Mouse (Mus musculus) MEL (cell line): ENCODE results near the gene Chl1. TPM values are rescaled to one million over a fixed set of nuclear protein-coding genes. Genes with fewer than 3 reads are reported as not detected.

Experiments used
- DNase-seq: peaks from one replicate; pipeline ENCODE4 v3.0.0; 2011; ENCODE audit warnings: low read depth, low spot score
- H3K27ac ChIP-seq: 2 replicates; pipeline ENCODE4 v1.5.1; 2012; ENCODE audit warnings: low read depth, mild to moderate bottlenecking, control low read depth, low read length, moderate library complexity; ENCODE audit not compliant: control insufficient read depth
- H3K27me3 ChIP-seq, 2 experiments: fragments of 150-350 bp in 1 of 2; sonication (generic) in 1 of 2; 2 replicates each; pipeline ENCODE4 v1.6.1; 2012; ENCODE audit warnings: low read length in 2 of 2, mild to moderate bottlenecking in 2 of 2, improper control_type of control experiment in 1 of 2, moderate library complexity in 1 of 2; ENCODE audit not compliant: insufficient read depth in 2 of 2, control insufficient read depth in 1 of 2
- H3K36me3 ChIP-seq, 2 experiments: 2 replicates each; pipeline ENCODE4 v1.6.1; 2012 to 2014; ENCODE audit warnings: low read length in 2 of 2, improper control_type of control experiment in 1 of 2, inconsistent platforms in 1 of 2, mild to moderate bottlenecking in 1 of 2; ENCODE audit not compliant: insufficient read depth in 2 of 2, control insufficient read depth in 1 of 2
- H3K4me1 ChIP-seq, 2 experiments: fragments of 150-350 bp in 1 of 2; sonication (generic) in 1 of 2; 2 replicates each; pipeline ENCODE4 v1.6.1; 2012; ENCODE audit warnings: low read length in 2 of 2, improper control_type of control experiment in 1 of 2, mild to moderate bottlenecking in 1 of 2; ENCODE audit not compliant: insufficient read depth in 2 of 2, control insufficient read depth in 1 of 2
- H3K4me3 ChIP-seq, 2 experiments: fragments of 150-350 bp in 1 of 2; sonication (generic) in 1 of 2; 2 replicates each; pipeline ENCODE4 v1.5.1; 2012; ENCODE audit warnings: low read depth in 2 of 2, low read length in 2 of 2, mild to moderate bottlenecking in 2 of 2, moderate library complexity in 2 of 2, control low read depth in 1 of 2, improper control_type of control experiment in 1 of 2; ENCODE audit not compliant: control insufficient read depth in 1 of 2, insufficient read depth in 1 of 2
- H3K79me2 ChIP-seq: 2 replicates; pipeline ENCODE4 v1.6.1; 2012; ENCODE audit warnings: mild to moderate bottlenecking, low read length, moderate library complexity; ENCODE audit not compliant: control insufficient read depth, poor library complexity, insufficient read depth
- H3K9ac ChIP-seq: 2 replicates; pipeline ENCODE4 v1.6.1; 2012; ENCODE audit warnings: low read depth, mild to moderate bottlenecking, control low read depth, low read length, moderate library complexity; ENCODE audit not compliant: control insufficient read depth, poor library complexity, severe bottlenecking
- H3K9me3 ChIP-seq: fragments of 150-350 bp; sonication (generic); replicated peaks from 2 replicates; pipeline ENCODE4 v1.6.1; 2012; ENCODE audit warnings: mild to moderate bottlenecking, low read length, improper control_type of control experiment, moderate library complexity; ENCODE audit not compliant: insufficient read depth
- CHD1 ChIP-seq: IDR thresholded peaks from 2 replicates; pipeline ENCODE4 v1.6.1; 2012; ENCODE audit warnings: low read depth, mild to moderate bottlenecking, inconsistent platforms, low read length, improper control_type of control experiment
- CHD2 ChIP-seq: IDR thresholded peaks from 2 replicates; pipeline ENCODE4 v1.6.1; 2011; ENCODE audit warnings: low read length, improper control_type of control experiment
- CTCF ChIP-seq, 3 experiments: IDR thresholded peaks in 2 of 3; conservative IDR thresholded peaks in 1 of 3; 2 replicates each; pipeline ENCODE4 v1.5.1; 2011 to 2012; ENCODE audit warnings: low read length in 3 of 3, low read depth in 2 of 3, mild to moderate bottlenecking in 2 of 3, improper control_type of control experiment in 1 of 3, inconsistent platforms in 1 of 3, mixed read lengths in 1 of 3, moderate library complexity in 1 of 3; ENCODE audit not compliant: control insufficient read depth in 1 of 3, insufficient read depth in 1 of 3, poor library complexity in 1 of 3, severe bottlenecking in 1 of 3
- ELF1 ChIP-seq: IDR thresholded peaks from 2 replicates; pipeline ENCODE4 v1.6.1; 2014; ENCODE audit warnings: low read depth, mild to moderate bottlenecking, inconsistent platforms, low read length, improper control_type of control experiment, moderate library complexity
- EP300 ChIP-seq, 2 experiments: IDR thresholded peaks; 2 replicates each; pipeline ENCODE4 v1.6.1; 2011; ENCODE audit warnings: improper control_type of control experiment in 2 of 2, low read length in 2 of 2, low read depth in 1 of 2, mild to moderate bottlenecking in 1 of 2
- GABPA ChIP-seq: IDR thresholded peaks from 2 replicates; pipeline ENCODE4 v1.6.1; 2012; ENCODE audit warnings: low read depth, mild to moderate bottlenecking, inconsistent platforms, low read length, improper control_type of control experiment, moderate library complexity
- GATA1 ChIP-seq: IDR thresholded peaks from 2 replicates; pipeline ENCODE4 v1.6.1; 2011; ENCODE audit warnings: low read depth, low read length, improper control_type of control experiment
- HCFC1 ChIP-seq: IDR thresholded peaks from 2 replicates; pipeline ENCODE4 v1.6.1; 2012; ENCODE audit warnings: low read depth, mild to moderate bottlenecking, inconsistent platforms, low read length, improper control_type of control experiment, moderate library complexity
- JUND ChIP-seq: IDR thresholded peaks from 2 replicates; pipeline ENCODE4 v1.6.1; 2011; ENCODE audit warnings: low read depth, mild to moderate bottlenecking, improper control_type of control experiment, low read length
- KAT2A ChIP-seq: conservative IDR thresholded peaks from 2 replicates; pipeline ENCODE4 v1.6.1; 2012; ENCODE audit warnings: low read depth, low read length, improper control_type of control experiment, inconsistent platforms
- MAX ChIP-seq: IDR thresholded peaks from 2 replicates; pipeline ENCODE4 v1.6.1; 2011; ENCODE audit warnings: low read length, improper control_type of control experiment
- MEF2A ChIP-seq: IDR thresholded peaks from 2 replicates; pipeline ENCODE4 v1.6.1; 2014; ENCODE audit warnings: low read depth, mild to moderate bottlenecking, inconsistent platforms, low read length, improper control_type of control experiment; ENCODE audit not compliant: poor library complexity, insufficient replicate concordance, severe bottlenecking; ENCODE audit errors: extremely low read depth
- MXI1 ChIP-seq: IDR thresholded peaks from 2 replicates; pipeline ENCODE4 v1.6.1; 2011; ENCODE audit warnings: mild to moderate bottlenecking, low read depth, low read length, improper control_type of control experiment
- NELFE ChIP-seq: IDR thresholded peaks from 2 replicates; pipeline ENCODE4 v1.6.1; 2011; ENCODE audit warnings: low read depth, low read length, improper control_type of control experiment
- NRF1 ChIP-seq: IDR thresholded peaks from 2 replicates; pipeline ENCODE4 v1.6.1; 2014; ENCODE audit warnings: low read depth, mild to moderate bottlenecking, inconsistent platforms, low read length, improper control_type of control experiment, moderate library complexity; ENCODE audit not compliant: poor library complexity, insufficient read depth, severe bottlenecking
- POLR2AphosphoS2 ChIP-seq: IDR thresholded peaks from 2 replicates; pipeline ENCODE4 v1.6.1; 2011; ENCODE audit warnings: low read length, improper control_type of control experiment
- POLR2AphosphoS5 ChIP-seq: IDR thresholded peaks from 2 replicates; pipeline ENCODE4 v1.6.1; 2012; ENCODE audit warnings: low read depth, borderline replicate concordance, mild to moderate bottlenecking, inconsistent platforms, low read length, moderate library complexity, mixed read lengths
- SIN3A ChIP-seq: IDR thresholded peaks from 2 replicates; pipeline ENCODE4 v1.6.1; 2012; ENCODE audit warnings: low read length, improper control_type of control experiment, inconsistent platforms
- SMC3 ChIP-seq: IDR thresholded peaks from 2 replicates; pipeline ENCODE4 v1.6.1; 2011; ENCODE audit warnings: low read depth, low read length, improper control_type of control experiment
- TBP ChIP-seq: IDR thresholded peaks from 2 replicates; pipeline ENCODE4 v1.8.0; 2011; ENCODE audit warnings: low read depth, low read length, improper control_type of control experiment
- TCF12 ChIP-seq: IDR thresholded peaks from 2 replicates; pipeline ENCODE4 v1.6.1; 2014; ENCODE audit warnings: low read depth, mild to moderate bottlenecking, inconsistent platforms, low read length, improper control_type of control experiment, moderate library complexity
- USF1 ChIP-seq: IDR thresholded peaks from 2 replicates; pipeline ENCODE4 v1.6.1; 2014; ENCODE audit warnings: low read depth, mild to moderate bottlenecking, inconsistent platforms, low read length, improper control_type of control experiment, moderate library complexity
- ZKSCAN1 ChIP-seq: IDR thresholded peaks from 2 replicates; pipeline ENCODE4 v1.6.1; 2012; ENCODE audit warnings: low read depth, mild to moderate bottlenecking, inconsistent platforms, low read length, improper control_type of control experiment, moderate library complexity
- ZNF384 ChIP-seq: IDR thresholded peaks from 2 replicates; pipeline ENCODE4 v1.6.1; 2012; ENCODE audit warnings: low read depth, mild to moderate bottlenecking, inconsistent platforms, low read length, improper control_type of control experiment
- polyA plus RNA-seq, 2 experiments: library from polyadenylated mRNA; stranded (reverse) in 1 of 2; unstranded in 1 of 2; fragments of >175 nt in 1 of 2; fragments of >200 nt in 1 of 2; gene quantifications; 2 replicates each; pipeline versions ENCODE4 v1.2.1 to v1.2.4; 2012; ENCODE audit warnings: low replicate concordance in 2 of 2, low read depth in 1 of 2; ENCODE audit not compliant: insufficient read length in 2 of 2, insufficient read depth in 1 of 2, missing spikeins in 1 of 2
- total RNA-seq: library from RNA; depleted of rRNA; stranded (reverse); fragments of 300-350 nt; gene quantifications from 2 replicates; pipeline ENCODE4 v1.2.3, GENCODE M21; 2012

Chl1 gene
- total and polyA plus RNA-seq, 3 experiments, result not detected

GRCm38 (mm10) chr6:103766830-103767229 lies 256.4 kb downstream of the Chl1 start:
- Histone ChIP-seq H3K9ac (no peak overlapping the region), H3K4me3 (no peak overlapping the region), H3K4me1 (no peaks in the 10 kb centered on the region), H3K36me3 (no peaks in the 10 kb centered on the region), H3K27me3 (no peaks in the 10 kb centered on the region), H3K79me2 (no peaks in the 10 kb centered on the region), H3K27ac (no peak overlapping the region), H3K9me3 (no peaks in the 10 kb centered on the region)
- TF ChIP-seq CTCF (IDR thresholded peaks at IDR 0.05 in 2 of 3, conservative IDR thresholded peaks at IDR 0.05 in 1 of 3; ENCODE audit: control insufficient read depth in 1 of 3, insufficient read depth in 1 of 3, low read depth in 2 of 3, low read length in 3 of 3, poor library complexity in 1 of 3, severe bottlenecking in 1 of 3) (no peak), CHD1 (no peak), ELF1 (no peak), MAX (no peak), SIN3A (no peak), ZNF384 (no peak), CHD2 (no peak), SMC3 (no peak), TBP (no peak), NELFE (no peak)
- DNase-seq, result no peak

DNA sequence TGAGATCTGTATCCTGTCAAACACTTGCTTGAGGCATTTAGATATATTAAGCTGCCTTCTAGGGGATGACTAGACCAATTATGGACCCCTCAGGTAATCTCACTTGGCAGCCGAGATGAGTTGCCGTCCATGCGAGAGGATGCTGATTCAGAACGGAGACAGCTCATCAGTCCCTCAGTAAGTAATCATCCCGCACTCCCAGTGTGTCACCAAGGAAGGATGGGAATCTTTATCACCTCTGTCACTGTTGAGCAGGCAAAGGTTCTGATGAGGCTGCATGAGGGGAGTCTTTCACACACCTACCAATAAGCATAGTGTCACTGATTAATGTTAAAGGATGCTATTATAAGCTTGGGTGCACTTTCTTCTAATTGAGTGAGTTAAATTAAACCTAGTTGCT lies 270.7 kb downstream of the Chl1 start:
- no peak overlapping the region for H3K9ac ChIP-seq

More for the DNA sequence above, 270.7 kb downstream of the Chl1 start:
- no peak for DNase-seq
- Histone ChIP-seq H3K27me3 (no peaks in the 10 kb centered on the region), H3K4me3 (no peak overlapping the region), H3K79me2 (no peaks in the 10 kb centered on the region), H3K9me3 (no peaks in the 10 kb centered on the region), H3K27ac (no peak overlapping the region), H3K36me3 (no peaks in the 10 kb centered on the region), H3K4me1 (no peaks in the 10 kb centered on the region)
- TF ChIP-seq POLR2AphosphoS5 (no peak), JUND (no peak), TCF12 (no peak), MEF2A (no peak), USF1 (no peak), TBP (no peak), CTCF (IDR thresholded peaks at IDR 0.05 in 2 of 3, conservative IDR thresholded peaks at IDR 0.05 in 1 of 3; ENCODE audit: control insufficient read depth in 1 of 3, insufficient read depth in 1 of 3, low read depth in 2 of 3, low read length in 3 of 3, poor library complexity in 1 of 3, severe bottlenecking in 1 of 3) (no peak), KAT2A (no peak), NRF1 (no peak), ZKSCAN1 (no peak), POLR2AphosphoS2 (no peak), MAX (no peak), HCFC1 (no peak), GABPA (no peak), GATA1 (no peak), MXI1 (no peak), EP300 (IDR thresholded peaks at IDR 0.05; ENCODE audit: low read depth in 1 of 2, low read length in 2 of 2) (no peak)
